Mouse (Mus musculus) forebrain, embryonic 14.5 days (tissue): ENCODE results near the gene Thpo. TPM values are rescaled to one million over a fixed set of nuclear protein-coding genes. Genes with fewer than 3 reads are reported as not detected.

ENCODE experiments used
- ATAC-seq: fragments of 200-750 bp; cut with Nextera tagmentation; 2 replicates; pipeline ENCODE4 v1.8.0; 2017; ENCODE audit warnings: mild to moderate bottlenecking, moderate library complexity
- DNase-seq: peaks from one replicate; pipeline ENCODE4 v3.0.0-alpha.2; 2015; ENCODE audit warnings: low spot score
- H3K27ac ChIP-seq: fragments of 300-500 bp; sonication (generic); 2 replicates; pipeline ENCODE4 v1.5.1; 2014; ENCODE audit warnings: low read depth, mild to moderate bottlenecking, control low read depth, low read length, moderate library complexity
- H3K27me3 ChIP-seq: fragments of 300-500 bp; sonication (generic); replicated peaks from 2 replicates; pipeline ENCODE4 v1.6.1; 2014; ENCODE audit warnings: low read length, control low read depth, mixed read lengths; ENCODE audit not compliant: control insufficient read depth, insufficient read depth
- H3K36me3 ChIP-seq: fragments of 300-500 bp; sonication (generic); 2 replicates; pipeline ENCODE4 v1.6.1; 2014; ENCODE audit warnings: low read length, control low read depth; ENCODE audit not compliant: control insufficient read depth, insufficient read depth
- H3K4me1 ChIP-seq: fragments of 300-500 bp; sonication (generic); 2 replicates; pipeline ENCODE4 v1.6.1; 2014; ENCODE audit warnings: antibody characterized with exemption, low read length, control low read depth; ENCODE audit not compliant: control insufficient read depth, insufficient read depth
- H3K4me2 ChIP-seq: fragments of 300-500 bp; sonication (generic); 2 replicates; pipeline ENCODE4 v1.6.1; 2014; ENCODE audit warnings: mild to moderate bottlenecking, control low read depth, low read length
- H3K4me3 ChIP-seq: fragments of 300-500 bp; sonication (generic); 2 replicates; pipeline ENCODE4 v1.5.1; 2014; ENCODE audit warnings: low read depth, low read length, control low read depth
- H3K9ac ChIP-seq: fragments of 300-500 bp; sonication (generic); 2 replicates; pipeline ENCODE4 v1.6.1; 2014; ENCODE audit warnings: mild to moderate bottlenecking, low read length, control low read depth, moderate library complexity
- H3K9me3 ChIP-seq: fragments of 300-500 bp; sonication (generic); replicated peaks from 2 replicates; pipeline ENCODE4 v1.6.1; 2016; ENCODE audit warnings: low read length, control low read depth, mixed read lengths; ENCODE audit not compliant: control insufficient read depth
- WGBS: fragments of 180-500 bp; shearing (Covaris S2); extraction: QIAGEN DNeasy Blood & Tissue Kit; methylation state at CpG from one replicate; pipeline ENCODE4 v1.1.7; 2014; 5-methylcytosine and 5-hydroxymethylcytosine counted together
- polyA plus RNA-seq: library from polyadenylated mRNA; unstranded; fragments of >200 nt; fragmentation: Nextera tagmentation; extraction: Ambion mirVana; gene quantifications from 2 replicates; pipeline ENCODE4 v1.2.1, GENCODE M21; 2014

Gene Thpo
- polyA plus RNA-seq, 1 experiment from 2014 or later = 0.25 TPM

- no peaks in the 10 kb centered on the region for H3K9me3 ChIP-seq
- 63% methylated on average over 5 of the region's 5 CpGs for WGBS
- H3K27me3 ChIP-seq = peaks cover 21% of the 10 kb centered on the region
- no peak overlapping the region for H3K4me2 ChIP-seq
- DNase-seq (no peak), ATAC-seq (no peak)
- no peak overlapping the region for H3K4me3 ChIP-seq
- 0 out of 2 replicates have a peak, but pooled peaks cover 3% of the 10 kb centered on the region for H3K36me3 ChIP-seq
- peaks cover 7% of the 10 kb centered on the region for H3K4me1 ChIP-seq
- 0 out of 2 replicates have a peak overlapping the region, but pooled peaks have one; percentile 5 for H3K27ac ChIP-seq
- no peak overlapping the region; the same call in 1 of the 2 replicates for H3K9ac ChIP-seq
These were observed 2.6 kb downstream of the Thpo start for GRCm38 (mm10) chr16:20731688-20732087.

GRCm38 (mm10) chr16:20730293-20730711 lies 4.0 kb downstream of the Thpo start:
- H3K27ac ChIP-seq = no peak overlapping the region
- DNase-seq (no peak), ATAC-seq (no peak)
- peaks cover 7% of the 10 kb centered on the region for H3K4me1 ChIP-seq
- no peak overlapping the region for H3K4me2 ChIP-seq
- H3K27me3 ChIP-seq = peaks cover 18% of the 10 kb centered on the region
- no peak overlapping the region for H3K4me3 ChIP-seq
- no peaks in the 10 kb centered on the region for H3K9me3 ChIP-seq
- 43% methylated on average over 5 of the region's 5 CpGs for WGBS
- no peak overlapping the region for H3K9ac ChIP-seq
- no peaks in the 10 kb centered on the region for H3K36me3 ChIP-seq

GRCm38 (mm10) chr16:20726384-20726783 lies 7.9 kb downstream of the Thpo start:
- Histone ChIP-seq H3K4me2 (no peak overlapping the region), H3K9ac (no peak overlapping the region), H3K4me3 (no peak overlapping the region), H3K9me3 (no peaks in the 10 kb centered on the region), H3K27ac (no peak overlapping the region), H3K4me1 (no peaks in the 10 kb centered on the region), H3K27me3 (no peaks in the 10 kb centered on the region), H3K36me3 (peaks cover 12% of the 10 kb centered on the region)
- no peak for DNase-seq
- no peak for ATAC-seq
- 73% methylated on average over 1 of the region's 1 CpGs for WGBS

GRCm38 (mm10) chr16:20725750-20726149 lies 8.6 kb downstream of the Thpo start:
- H3K36me3 ChIP-seq = peaks cover 16% of the 10 kb centered on the region
- H3K9ac ChIP-seq = no peak overlapping the region
- no peak overlapping the region for H3K27ac ChIP-seq
- DNase-seq (no peak), ATAC-seq (no peak)
- no peak overlapping the region for H3K4me3 ChIP-seq
- no peaks in the 10 kb centered on the region for H3K9me3 ChIP-seq
- no peaks in the 10 kb centered on the region for H3K4me1 ChIP-seq
- H3K4me2 ChIP-seq = no peak overlapping the region
- H3K27me3 ChIP-seq = no peaks in the 10 kb centered on the region
- 79% methylated on average over 4 of the region's 4 CpGs for WGBS

GRCm38 (mm10) chr16:20725321-20725720 lies 9.0 kb downstream of the Thpo start:
- WGBS = 84% methylated on average over 7 of the region's 7 CpGs
- H3K36me3 ChIP-seq = peaks cover 20% of the 10 kb centered on the region
- H3K9me3 ChIP-seq = no peaks in the 10 kb centered on the region
- no peaks in the 10 kb centered on the region for H3K27me3 ChIP-seq
- H3K4me3 ChIP-seq = no peak overlapping the region
- H3K27ac ChIP-seq = no peak overlapping the region
- no peaks in the 10 kb centered on the region for H3K4me1 ChIP-seq
- no peak overlapping the region for H3K9ac ChIP-seq
- ATAC-seq (no peak), DNase-seq (no peak)
- H3K4me2 ChIP-seq = no peak overlapping the region

- Histone ChIP-seq H3K36me3 (peaks cover 26% of the 10 kb centered on the region), H3K27ac (no peak overlapping the region), H3K4me3 (no peak overlapping the region), H3K4me1 (no peaks in the 10 kb centered on the region), H3K27me3 (no peaks in the 10 kb centered on the region), H3K9ac (no peak overlapping the region), H3K9me3 (no peaks in the 10 kb centered on the region), H3K4me2 (no peak overlapping the region)
- DNase-seq (peak; percentile 56), ATAC-seq (peak; percentile 54)
- WGBS = 35% methylated on average over 5 of the region's 5 CpGs
These were observed 10.0 kb downstream of the Thpo start for GRCm38 (mm10) chr16:20724338-20724748.

- Histone ChIP-seq H3K4me2 (no peak overlapping the region), H3K9me3 (no peaks in the 10 kb centered on the region), H3K9ac (no peak overlapping the region), H3K36me3 (peaks cover 26% of the 10 kb centered on the region), H3K27ac (no peak overlapping the region), H3K27me3 (no peaks in the 10 kb centered on the region), H3K4me3 (no peak overlapping the region), H3K4me1 (peaks cover 6% of the 10 kb centered on the region)
- WGBS = 65% methylated on average over 4 of the region's 4 CpGs
- DNase-seq (no peak), ATAC-seq (no peak)
These were observed 11.1 kb downstream of the Thpo start for GRCm38 (mm10) chr16:20723247-20723646.

GRCm38 (mm10) chr16:20722736-20723135 lies 11.6 kb downstream of the Thpo start:
- Histone ChIP-seq H3K4me1 (peaks cover 8% of the 10 kb centered on the region), H3K4me3 (no peak overlapping the region), H3K4me2 (no peak overlapping the region), H3K36me3 (peaks cover 26% of the 10 kb centered on the region), H3K27me3 (no peaks in the 10 kb centered on the region), H3K9ac (no peak overlapping the region), H3K27ac (no peak overlapping the region), H3K9me3 (no peaks in the 10 kb centered on the region)
- ATAC-seq (no peak), DNase-seq (no peak)
- WGBS = 82% methylated on average over 4 of the region's 4 CpGs

- no peak overlapping the region for H3K4me2 ChIP-seq
- WGBS = 88% methylated on average over 10 of the region's 10 CpGs
- H3K4me1 ChIP-seq = peaks cover 13% of the 10 kb centered on the region
- H3K4me3 ChIP-seq = no peak overlapping the region
- H3K36me3 ChIP-seq = peaks cover 26% of the 10 kb centered on the region
- no peak for ATAC-seq
- H3K9me3 ChIP-seq = no peaks in the 10 kb centered on the region
- DNase-seq = no peak
- H3K9ac ChIP-seq = no peak overlapping the region
- H3K27ac ChIP-seq = no peak overlapping the region
- no peaks in the 10 kb centered on the region for H3K27me3 ChIP-seq
These were observed 12.5 kb downstream of the Thpo start for GRCm38 (mm10) chr16:20721808-20722207.
